Mouse (Mus musculus) neural tube, embryonic 13.5 days (tissue): ENCODE measurements around the gene Olfr834. TPM values are rescaled to one million over a fixed set of nuclear protein-coding genes. Genes with fewer than 3 reads are reported as not detected.

ENCODE experiments used
- ATAC-seq: fragments of 200-750 bp; cut with Nextera tagmentation; 2 replicates; pipeline ENCODE4 v1.8.0; 2017; ENCODE audit warnings: low read depth, mild to moderate bottlenecking, moderate TSS enrichment, moderate library complexity
- H3K27ac ChIP-seq: fragments of 300-500 bp; sonication (generic); replicated peaks from 2 replicates; pipeline ENCODE4 v1.5.1; 2015; ENCODE audit warnings: moderate library complexity, mild to moderate bottlenecking, inconsistent platforms
- H3K27me3 ChIP-seq: fragments of 300-500 bp; sonication (generic); 2 replicates; pipeline ENCODE4 v1.6.1; 2015; ENCODE audit warnings: mild to moderate bottlenecking, inconsistent platforms
- H3K36me3 ChIP-seq: fragments of 300-500 bp; sonication (generic); 2 replicates; pipeline ENCODE4 v1.6.1; 2015; ENCODE audit warnings: mild to moderate bottlenecking, inconsistent platforms
- H3K4me1 ChIP-seq: fragments of 300-500 bp; sonication (generic); replicated peaks from 2 replicates; pipeline ENCODE4 v1.6.1; 2015; ENCODE audit warnings: inconsistent platforms
- H3K4me2 ChIP-seq: fragments of 300-500 bp; sonication (generic); 2 replicates; pipeline ENCODE4 v1.6.1; 2015; ENCODE audit warnings: inconsistent platforms, mild to moderate bottlenecking, moderate library complexity
- H3K4me3 ChIP-seq: fragments of 300-500 bp; sonication (generic); 2 replicates; pipeline ENCODE4 v1.5.1; 2015; ENCODE audit warnings: mild to moderate bottlenecking, inconsistent platforms
- H3K9ac ChIP-seq: fragments of 300-500 bp; sonication (generic); 2 replicates; pipeline ENCODE4 v1.6.1; 2015; ENCODE audit warnings: moderate library complexity, mild to moderate bottlenecking, inconsistent platforms
- H3K9me3 ChIP-seq: fragments of 300-500 bp; sonication (generic); 2 replicates; pipeline ENCODE4 v1.6.1; 2016; ENCODE audit warnings: inconsistent platforms
- WGBS: fragments of 180-500 bp; shearing (Covaris S2); methylation state at CpG from one replicate; pipeline ENCODE4 v1.1.7; 2015; 5-methylcytosine and 5-hydroxymethylcytosine counted together
- polyA plus RNA-seq: library from polyadenylated mRNA; unstranded; fragments of >200 nt; fragmentation: Nextera tagmentation; extraction: Ambion mirVana; gene quantifications from 2 replicates; pipeline ENCODE4 v1.2.1, GENCODE M21; 2015

Gene Olfr834
- not detected in 2 replicates for polyA plus RNA-seq

DNA sequence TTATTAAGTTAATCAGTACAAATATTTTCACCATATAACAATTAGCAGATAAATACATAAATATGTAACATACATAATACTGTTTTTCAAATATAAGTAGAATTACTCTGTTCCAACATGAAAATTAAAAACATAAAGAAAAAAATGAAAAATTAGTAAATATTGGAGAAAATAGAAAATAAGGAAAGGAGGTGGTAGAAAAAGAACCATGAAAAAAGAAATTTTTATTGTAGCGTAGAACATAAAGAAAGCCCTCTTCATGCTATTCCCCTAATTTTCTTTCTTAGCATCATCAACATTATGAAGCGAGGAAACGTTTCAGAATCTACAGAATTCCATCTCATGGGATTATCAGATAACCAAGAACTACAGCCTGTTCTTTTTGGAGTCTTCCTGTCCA lies at the start of gene Olfr834:
Olfr834 (plus strand) TSS at position 301 of the 400 bp plus-strand sequence.
- ATAC-seq, result no peak
- no peaks in the 10 kb centered on the region for H3K27me3 ChIP-seq
- H3K9ac ChIP-seq, result no peak within 1 kb of the TSS
- peaks cover 10% of the 10 kb centered on the region; the same call in 1 of the 2 replicates for H3K9me3 ChIP-seq
- H3K36me3 ChIP-seq, result no peaks in the 10 kb centered on the region
- H3K4me2 ChIP-seq, result no peak within 1 kb of the TSS
- H3K4me1 ChIP-seq, result no peaks in the 10 kb centered on the region
- no peak within 1 kb of the TSS for H3K4me3 ChIP-seq
- no peak within 1 kb of the TSS for H3K27ac ChIP-seq
- WGBS, result 85% methylated on average over 3 of the region's 3 CpGs

- no peak overlapping the region for H3K27ac ChIP-seq
- no peaks in the 10 kb centered on the region for H3K36me3 ChIP-seq
- no peaks in the 10 kb centered on the region for H3K4me1 ChIP-seq
- no peak for ATAC-seq
- H3K9ac ChIP-seq, result no peak overlapping the region
- H3K4me3 ChIP-seq, result no peak overlapping the region
- H3K27me3 ChIP-seq, result no peaks in the 10 kb centered on the region
- no peak overlapping the region for H3K4me2 ChIP-seq
- 0 out of 2 replicates have a peak, but pooled peaks cover 6% of the 10 kb centered on the region for H3K9me3 ChIP-seq
These were observed 25.8 kb upstream of the Olfr834 start for GRCm38 (mm10) chr9:18962021-18962420.

DNA sequence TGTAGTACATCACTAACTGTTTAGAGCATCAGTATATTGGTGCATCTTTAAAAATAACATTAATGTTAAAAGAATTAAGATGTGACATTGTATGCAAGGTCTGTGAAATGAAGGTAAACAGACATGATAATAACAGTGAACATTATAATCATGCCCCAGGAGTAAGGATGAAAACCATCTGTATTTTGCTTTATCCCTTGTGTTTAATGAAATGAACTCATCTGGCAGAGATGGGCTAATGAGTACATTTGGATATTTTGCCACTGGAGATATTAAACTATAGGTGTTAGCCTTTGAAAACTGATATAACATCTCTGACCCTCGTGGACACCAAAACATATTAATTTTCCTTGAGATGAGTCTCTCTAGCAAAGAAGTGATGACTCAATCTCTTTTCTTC lies 44.6 kb downstream of the Olfr834 start, which contains the start of gene Olfr835:
Olfr835 (plus strand) TSS at position 301 of the 400 bp plus-strand sequence.
- H3K4me3 ChIP-seq, result no peak within 1 kb of the TSS
- H3K4me1 ChIP-seq, result no peaks in the 10 kb centered on the region
- no peak within 1 kb of the TSS for H3K9ac ChIP-seq
- peaks cover 3% of the 10 kb centered on the region; the same call in 1 of the 2 replicates for H3K9me3 ChIP-seq
- H3K4me2 ChIP-seq, result no peak within 1 kb of the TSS
- no peaks in the 10 kb centered on the region for H3K36me3 ChIP-seq
- no peak within 1 kb of the TSS for H3K27ac ChIP-seq
- WGBS, result 69% methylated on average over 1 of the region's 1 CpGs
- ATAC-seq, result no peak
- no peaks in the 10 kb centered on the region for H3K27me3 ChIP-seq

Other genes with a start within 250 kb of the Olfr834 start
- not detected in 2 replicates for gene Olfr24, start 224.0 kb upstream of the Olfr834 start, polyA plus RNA-seq
- gene Olfr828, start 168.5 kb upstream of the Olfr834 start, polyA plus RNA-seq, result not detected in 2 replicates
- not detected in 2 replicates for gene Olfr829, start 133.1 kb upstream of the Olfr834 start, polyA plus RNA-seq
- not detected in 2 replicates for gene Olfr830, start 113.3 kb upstream of the Olfr834 start, polyA plus RNA-seq
- not detected in 2 replicates for gene Olfr832, start 50.9 kb upstream of the Olfr834 start, polyA plus RNA-seq
- not detected in 2 replicates for gene Olfr835, start 44.7 kb downstream of the Olfr834 start, polyA plus RNA-seq
- not detected in 2 replicates for gene Olfr836, start 132.4 kb downstream of the Olfr834 start, polyA plus RNA-seq
- not detected in 2 replicates for gene Olfr837, start 148.3 kb downstream of the Olfr834 start, polyA plus RNA-seq
- gene Olfr839-ps1, start 189.3 kb downstream of the Olfr834 start, polyA plus RNA-seq, result not detected in 2 replicates